Mouse (Mus musculus): ENCODE measurements around the gene Nap1l1. TPM values are rescaled to one million over a fixed set of nuclear protein-coding genes. Genes with fewer than 3 reads are reported as not detected.

Gene Nap1l1
- polyA plus RNA-seq, 1 experiment from 2014 or later = 115 TPM

DNA sequence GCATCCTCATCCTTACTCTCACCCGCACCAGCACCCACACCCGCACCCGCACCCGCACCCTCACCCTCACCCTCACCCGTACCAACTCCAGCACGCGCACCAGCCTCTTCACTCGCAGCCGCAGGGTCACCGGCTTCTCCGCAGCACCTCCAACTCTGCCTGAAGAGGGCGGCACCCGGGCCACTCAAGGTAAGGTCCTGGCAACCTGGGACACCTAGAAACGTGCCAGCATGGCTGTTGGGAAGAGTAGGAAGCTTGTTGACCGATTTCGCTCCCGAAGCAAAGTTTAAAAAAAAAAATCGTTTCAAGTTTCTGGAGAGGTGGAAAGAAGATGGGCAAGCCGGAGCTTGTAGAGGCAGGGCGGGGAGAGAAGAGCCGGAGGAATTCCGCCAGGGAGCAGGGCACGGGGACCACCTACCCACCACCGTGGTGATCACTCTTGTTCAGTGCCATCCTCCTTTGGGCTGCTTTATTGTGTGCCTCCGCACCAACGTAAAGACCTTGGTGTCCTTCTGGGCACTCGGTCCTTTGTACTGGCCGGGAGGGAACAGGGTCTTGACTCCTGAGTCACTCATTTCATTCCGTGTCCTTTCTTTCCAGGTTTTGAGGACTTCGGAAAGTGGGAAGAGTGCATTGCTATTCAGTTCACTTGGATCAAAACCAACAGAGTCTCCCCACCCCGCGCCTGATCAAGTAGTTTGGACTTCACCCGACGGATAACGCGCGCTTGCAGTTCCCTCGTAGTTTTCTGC, 34.6 kb downstream of the Nap1l1 start:
- H3K4me3 ChIP-seq (ENCODE audit: low read length) = peak overlapping the region; percentile 81
- H3K9ac ChIP-seq (ENCODE audit: low read length) = peak overlapping the region; percentile 96
- H3K27ac ChIP-seq (ENCODE audit: low read length) = peak overlapping the region; percentile 98
- H3K36me3 ChIP-seq (ENCODE audit: control insufficient read depth, insufficient read depth) = 0 out of 2 replicates have a peak, but pooled peaks cover 2% of the 10 kb centered on the region
- 0 out of 2 replicates have a peak, but pooled peaks have one; percentile 5 for ATAC-seq (replicated peaks; ENCODE audit: extremely low read depth, insufficient read depth, low FRiP score)
- H3K4me1 ChIP-seq (ENCODE audit: control insufficient read depth, insufficient read depth, low read length) = peaks cover 45% of the 10 kb centered on the region
- 1% methylated on average over 38 of the region's 38 CpGs for WGBS
- H3K27me3 ChIP-seq (ENCODE audit: control insufficient read depth, insufficient read depth, low read length) = no peaks in the 10 kb centered on the region
- peak overlapping the region; percentile 97 for H3K4me2 ChIP-seq (ENCODE audit: low read depth, low read length)
- H3K9me3 ChIP-seq (replicated peaks; ENCODE audit: control insufficient read depth, low read length) = no peaks in the 10 kb centered on the region

DNA sequence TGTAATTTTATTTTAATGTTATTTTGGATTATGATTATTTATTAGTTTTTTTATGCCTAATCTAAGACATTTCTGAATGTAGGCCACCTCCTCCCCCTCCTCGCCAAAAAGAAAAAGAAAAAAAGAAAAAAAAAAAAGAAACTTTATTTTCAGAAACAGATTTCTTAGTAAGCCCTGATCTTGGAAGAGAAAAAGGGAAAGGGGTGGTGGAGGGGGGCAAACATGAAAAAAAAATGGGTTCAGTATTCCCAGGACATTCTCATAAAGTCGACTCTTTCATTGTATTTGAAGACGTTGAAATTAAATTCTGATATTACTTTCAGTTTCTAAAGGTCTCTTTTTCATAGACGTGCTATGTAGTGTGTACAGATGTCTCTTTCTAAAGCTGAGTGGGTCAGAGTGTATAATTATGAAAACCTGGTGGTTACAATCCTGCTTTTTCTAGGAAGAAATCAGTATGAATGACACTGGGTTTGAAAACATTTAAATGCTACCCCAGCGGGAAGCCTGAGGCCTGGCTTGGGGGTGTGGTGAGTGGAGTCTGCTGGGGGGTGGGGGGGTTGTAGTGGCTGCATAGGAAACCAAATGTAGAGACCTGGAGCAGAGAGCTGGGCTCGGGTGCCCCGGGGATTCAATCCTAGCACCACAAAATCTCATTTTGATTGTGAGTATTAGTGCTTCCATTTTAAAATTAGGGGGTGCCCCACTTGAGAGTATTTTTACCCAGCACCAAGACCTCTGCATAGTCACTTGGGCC, 35.5 kb downstream of the Nap1l1 start:
- H3K4me3 ChIP-seq (ENCODE audit: low read length) = peak overlapping the region; percentile 81
- H3K9me3 ChIP-seq (replicated peaks; ENCODE audit: control insufficient read depth, low read length) = no peaks in the 10 kb centered on the region
- H3K36me3 ChIP-seq (ENCODE audit: control insufficient read depth, insufficient read depth) = 0 out of 2 replicates have a peak, but pooled peaks cover 2% of the 10 kb centered on the region
- H3K27me3 ChIP-seq (ENCODE audit: control insufficient read depth, insufficient read depth, low read length) = no peaks in the 10 kb centered on the region
- peak overlapping the region; percentile 96 for H3K9ac ChIP-seq (ENCODE audit: low read length)
- peaks cover 43% of the 10 kb centered on the region for H3K4me1 ChIP-seq (ENCODE audit: control insufficient read depth, insufficient read depth, low read length)
- 12% methylated on average over 7 of the region's 7 CpGs for WGBS
- H3K27ac ChIP-seq (ENCODE audit: low read length) = peak overlapping the region; percentile 2; the same call in 1 of the 2 replicates
- no peak for ATAC-seq (replicated peaks; ENCODE audit: extremely low read depth, insufficient read depth, low FRiP score)
- H3K4me2 ChIP-seq (ENCODE audit: low read depth, low read length) = peak overlapping the region; percentile 97

DNA sequence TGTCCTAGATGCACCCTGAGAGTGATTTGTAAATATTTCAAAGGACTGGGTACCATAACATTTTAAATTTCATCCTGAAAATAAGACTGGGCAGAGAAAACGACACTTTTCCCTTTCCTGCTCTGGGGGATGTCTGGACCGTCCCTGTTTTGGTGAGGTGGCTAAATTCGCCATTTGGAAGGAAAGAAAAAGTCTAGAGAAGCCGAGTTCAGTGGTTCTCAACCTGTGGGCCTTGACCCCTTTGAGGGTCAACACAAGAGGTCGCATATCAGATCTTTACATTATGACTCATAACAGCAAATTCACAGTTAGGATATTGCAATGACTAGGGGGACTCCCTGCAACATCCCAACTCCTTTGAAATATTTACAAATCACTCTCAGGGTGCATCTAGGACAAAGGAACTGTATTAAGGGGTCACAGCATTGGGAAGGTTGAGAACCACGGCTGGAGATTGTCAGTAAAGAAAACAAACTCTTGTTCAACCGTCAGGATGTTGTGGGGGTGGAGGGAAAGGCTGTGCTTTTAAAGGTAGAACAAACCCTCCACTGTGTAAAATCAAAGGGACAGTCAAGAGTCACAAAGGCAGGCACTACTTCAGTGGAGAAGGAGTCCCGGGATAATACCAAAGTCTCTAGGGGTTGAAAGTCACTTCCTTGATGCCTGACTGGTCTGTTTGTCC, 36.2 kb downstream of the Nap1l1 start:
- H3K4me1 ChIP-seq (ENCODE audit: control insufficient read depth, insufficient read depth, low read length) = peaks cover 37% of the 10 kb centered on the region
- no peak for ATAC-seq (replicated peaks; ENCODE audit: extremely low read depth, insufficient read depth, low FRiP score)
- H3K27ac ChIP-seq (ENCODE audit: low read length) = peak overlapping the region; percentile 2; the same call in 1 of the 2 replicates

DNA sequence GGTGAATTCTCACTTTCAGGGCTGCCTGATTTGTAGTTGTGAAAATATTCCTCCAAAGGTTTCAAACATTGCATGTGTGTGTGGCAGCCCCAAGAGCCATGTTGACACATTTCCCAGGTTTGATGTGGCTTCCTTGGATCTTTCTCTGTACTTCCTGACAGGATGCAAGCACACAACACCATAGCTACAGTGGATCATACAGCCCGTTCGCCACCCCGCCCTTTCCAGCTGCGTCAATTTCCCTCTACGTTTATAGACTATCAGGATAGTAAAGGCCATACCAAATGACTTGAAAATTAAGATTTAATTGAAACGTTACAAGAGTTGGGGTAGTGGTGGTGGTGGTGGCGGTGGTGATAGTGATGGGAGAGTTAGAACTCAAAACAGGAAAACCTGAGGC, 37.0 kb downstream of the Nap1l1 start:
- ATAC-seq (replicated peaks; ENCODE audit: extremely low read depth, insufficient read depth, low FRiP score) = no peak
- no peak overlapping the region for H3K9ac ChIP-seq (ENCODE audit: low read length)
- H3K4me3 ChIP-seq (ENCODE audit: low read length) = no peak overlapping the region
- 58% methylated on average over 7 of the region's 7 CpGs for WGBS
- H3K36me3 ChIP-seq (ENCODE audit: control insufficient read depth, insufficient read depth) = 0 out of 2 replicates have a peak, but pooled peaks cover 2% of the 10 kb centered on the region
- H3K27ac ChIP-seq (ENCODE audit: low read length) = 0 out of 2 replicates have a peak overlapping the region, but pooled peaks have one; percentile 2
- H3K4me1 ChIP-seq (ENCODE audit: control insufficient read depth, insufficient read depth, low read length) = peaks cover 32% of the 10 kb centered on the region
- no peaks in the 10 kb centered on the region for H3K9me3 ChIP-seq (replicated peaks; ENCODE audit: control insufficient read depth, low read length)
- H3K27me3 ChIP-seq (ENCODE audit: control insufficient read depth, insufficient read depth, low read length) = no peaks in the 10 kb centered on the region
- no peak overlapping the region; the same call in 1 of the 2 replicates for H3K4me2 ChIP-seq (ENCODE audit: low read depth, low read length)

More for the DNA sequence above, 36.2 kb downstream of the Nap1l1 start:
- Histone ChIP-seq H3K4me3 (ENCODE audit: low read length) (peak overlapping the region; percentile 81), H3K9ac (ENCODE audit: low read length) (peak overlapping the region; percentile 96), H3K9me3 (replicated peaks; ENCODE audit: control insufficient read depth, low read length) (no peaks in the 10 kb centered on the region), H3K36me3 (ENCODE audit: control insufficient read depth, insufficient read depth) (0 out of 2 replicates have a peak, but pooled peaks cover 2% of the 10 kb centered on the region), H3K27me3 (ENCODE audit: control insufficient read depth, insufficient read depth, low read length) (no peaks in the 10 kb centered on the region), H3K4me2 (ENCODE audit: low read depth, low read length) (peak overlapping the region; percentile 97)
- 42% methylated on average over 8 of the region's 8 CpGs for WGBS

DNA sequence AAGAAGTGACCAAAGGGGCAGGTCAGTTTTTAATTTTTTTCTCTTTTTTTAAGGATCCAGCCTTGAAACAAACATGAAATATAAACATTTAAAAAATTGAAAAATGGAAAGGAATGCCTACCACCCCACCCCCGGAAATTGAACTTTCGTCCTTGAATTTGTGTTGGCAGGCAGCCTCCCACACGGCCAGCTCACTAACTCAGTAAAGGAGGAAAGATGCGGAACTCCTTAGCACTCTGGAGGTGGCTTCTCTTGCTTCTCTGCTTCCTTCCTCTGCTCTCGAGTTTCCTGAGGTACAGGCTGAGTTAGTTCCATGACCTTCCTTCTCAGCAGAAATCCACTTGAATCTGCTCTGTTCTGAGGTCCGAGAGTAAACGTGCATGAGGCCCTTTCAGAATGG, 37.8 kb downstream of the Nap1l1 start:
- Histone ChIP-seq H3K4me1 (ENCODE audit: control insufficient read depth, insufficient read depth, low read length) (peaks cover 32% of the 10 kb centered on the region), H3K4me2 (ENCODE audit: low read depth, low read length) (no peak overlapping the region), H3K27ac (ENCODE audit: low read length) (no peak overlapping the region), H3K9ac (ENCODE audit: low read length) (no peak overlapping the region), H3K4me3 (ENCODE audit: low read length) (no peak overlapping the region), H3K27me3 (ENCODE audit: control insufficient read depth, insufficient read depth, low read length) (no peaks in the 10 kb centered on the region), H3K9me3 (replicated peaks; ENCODE audit: control insufficient read depth, low read length) (no peaks in the 10 kb centered on the region), H3K36me3 (ENCODE audit: control insufficient read depth, insufficient read depth) (0 out of 2 replicates have a peak, but pooled peaks cover 2% of the 10 kb centered on the region)
- no peak for ATAC-seq (replicated peaks; ENCODE audit: extremely low read depth, insufficient read depth, low FRiP score)
- WGBS = 47% methylated on average over 7 of the region's 7 CpGs

DNA sequence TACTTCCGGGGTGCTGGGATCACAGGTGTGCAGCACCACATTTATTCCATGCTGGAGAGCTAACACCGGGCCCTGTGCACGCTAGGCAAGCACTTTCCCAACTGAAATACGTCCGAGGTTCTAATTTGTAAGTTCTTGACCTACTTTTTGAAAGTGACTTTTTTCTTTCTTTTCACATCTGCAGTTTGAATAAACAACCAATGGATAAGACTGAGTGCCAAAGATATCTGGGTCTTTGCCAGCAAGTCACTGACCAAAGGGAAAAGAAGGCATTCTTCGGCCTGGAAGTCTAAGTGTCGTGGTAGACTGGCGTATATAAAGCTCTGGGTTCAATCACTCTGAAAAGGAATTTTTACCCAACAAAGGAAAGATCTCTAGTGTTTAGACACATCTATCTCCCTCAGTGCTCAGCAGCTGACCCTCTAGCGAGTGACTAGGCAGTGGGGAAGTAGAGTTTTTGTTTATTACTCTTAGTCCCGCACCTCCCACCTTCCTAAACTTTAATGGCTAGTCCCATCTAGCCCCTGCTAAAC, 39.1 kb downstream of the Nap1l1 start:
- Histone ChIP-seq H3K9me3 (replicated peaks; ENCODE audit: control insufficient read depth, low read length) (no peaks in the 10 kb centered on the region), H3K36me3 (ENCODE audit: control insufficient read depth, insufficient read depth) (0 out of 2 replicates have a peak, but pooled peaks cover 2% of the 10 kb centered on the region), H3K9ac (ENCODE audit: low read length) (no peak overlapping the region), H3K27me3 (ENCODE audit: control insufficient read depth, insufficient read depth, low read length) (no peaks in the 10 kb centered on the region), H3K4me3 (ENCODE audit: low read length) (no peak overlapping the region), H3K4me1 (ENCODE audit: control insufficient read depth, insufficient read depth, low read length) (peaks cover 43% of the 10 kb centered on the region), H3K27ac (ENCODE audit: low read length) (no peak overlapping the region), H3K4me2 (ENCODE audit: low read depth, low read length) (no peak overlapping the region)
- 61% methylated on average over 10 of the region's 10 CpGs for WGBS
- ATAC-seq (replicated peaks; ENCODE audit: extremely low read depth, insufficient read depth, low FRiP score) = no peak

DNA sequence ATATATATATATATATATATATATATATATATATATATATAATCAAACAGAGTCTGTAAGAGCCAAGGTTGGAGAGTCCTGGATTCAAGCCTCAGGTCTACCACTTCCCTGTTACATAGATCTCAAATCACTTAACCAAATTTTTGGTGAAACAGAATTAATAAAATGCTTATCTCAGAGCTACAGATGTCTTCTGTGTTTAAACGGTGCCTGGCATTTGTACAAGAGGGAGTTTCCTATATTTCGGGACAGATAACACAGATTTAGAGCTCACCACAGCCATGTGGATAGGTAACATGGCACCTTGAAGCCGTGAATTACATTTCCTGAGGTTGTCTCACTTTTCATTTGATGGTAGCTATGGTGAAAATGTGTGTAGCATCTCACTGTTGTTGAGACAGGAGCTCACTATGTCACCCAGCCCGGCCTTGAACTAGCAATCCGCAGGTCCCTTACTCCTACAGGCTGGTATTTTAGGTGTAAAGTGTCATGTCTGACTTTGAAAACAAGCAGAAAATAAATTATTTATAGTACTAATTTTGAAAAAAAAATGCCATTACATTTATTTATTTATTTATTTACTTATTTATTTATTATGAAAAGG, 41.4 kb downstream of the Nap1l1 start:
- H3K9ac ChIP-seq (ENCODE audit: low read length) = no peak overlapping the region
- no peaks in the 10 kb centered on the region for H3K27me3 ChIP-seq (ENCODE audit: control insufficient read depth, insufficient read depth, low read length)
- H3K27ac ChIP-seq (ENCODE audit: low read length) = no peak overlapping the region
- no peaks in the 10 kb centered on the region for H3K9me3 ChIP-seq (replicated peaks; ENCODE audit: control insufficient read depth, low read length)
- H3K4me1 ChIP-seq (ENCODE audit: control insufficient read depth, insufficient read depth, low read length) = peaks cover 37% of the 10 kb centered on the region
- no peak overlapping the region for H3K4me2 ChIP-seq (ENCODE audit: low read depth, low read length)
- ATAC-seq (replicated peaks; ENCODE audit: extremely low read depth, insufficient read depth, low FRiP score) = no peak
- 87% methylated on average over 5 of the region's 5 CpGs for WGBS
- H3K4me3 ChIP-seq (ENCODE audit: low read length) = no peak overlapping the region
- H3K36me3 ChIP-seq (ENCODE audit: control insufficient read depth, insufficient read depth) = no peaks in the 10 kb centered on the region

Measured in heart, embryonic 16.5 days (tissue).